Mouse (Mus musculus): ENCODE results near the gene 9430097D07Rik. TPM values are rescaled to one million over a fixed set of nuclear protein-coding genes. Genes with fewer than 3 reads are reported as not detected.

Gene 9430097D07Rik
- polyA plus RNA-seq, 1 experiment from 2014 or later = 0.29 TPM

- ATAC-seq (ENCODE audit: low FRiP score, low TSS enrichment) = no peak
- peak overlapping the region; percentile 23 for H3K4me3 ChIP-seq (replicated peaks; ENCODE audit: low read depth, low read length)
- H3K4me1 ChIP-seq (ENCODE audit: control insufficient read depth, insufficient read depth, low read length) = peaks cover 5% of the 10 kb centered on the region; the same call in 1 of the 2 replicates
- no peak overlapping the region for H3K9ac ChIP-seq (replicated peaks; ENCODE audit: low read length)
- peak; percentile 60 for DNase-seq
- H3K36me3 ChIP-seq (ENCODE audit: control insufficient read depth, insufficient read depth, low read length) = no peaks in the 10 kb centered on the region; the same call in 1 of the 2 replicates
- no peaks in the 10 kb centered on the region for H3K9me3 ChIP-seq (ENCODE audit: control insufficient read depth, low read length)
- peak overlapping the region; percentile 44 for H3K4me2 ChIP-seq (ENCODE audit: low read length)
- no peaks in the 10 kb centered on the region for H3K27me3 ChIP-seq (ENCODE audit: control insufficient read depth, insufficient read depth, low read length)
- H3K27ac ChIP-seq (replicated peaks; ENCODE audit: low read depth, low read length) = no peak overlapping the region
- 18% methylated on average over 23 of the region's 23 CpGs for WGBS
Measured at GRCm38 (mm10) chr2:32610610-32611229, 35.2 kb upstream of the 9430097D07Rik start.

GRCm38 (mm10) chr2:32608778-32609435 lies 33.4 kb upstream of the 9430097D07Rik start:
- Histone ChIP-seq H3K4me2 (ENCODE audit: low read length) (peak overlapping the region; percentile 86), H3K9ac (replicated peaks; ENCODE audit: low read length) (no peak overlapping the region; the same call in 1 of the 2 replicates), H3K36me3 (ENCODE audit: control insufficient read depth, insufficient read depth, low read length) (no peaks in the 10 kb centered on the region), H3K27me3 (ENCODE audit: control insufficient read depth, insufficient read depth, low read length) (no peaks in the 10 kb centered on the region), H3K4me3 (replicated peaks; ENCODE audit: low read depth, low read length) (no peak overlapping the region), H3K27ac (replicated peaks; ENCODE audit: low read depth, low read length) (no peak overlapping the region), H3K9me3 (ENCODE audit: control insufficient read depth, low read length) (no peaks in the 10 kb centered on the region), H3K4me1 (ENCODE audit: control insufficient read depth, insufficient read depth, low read length) (peaks cover 5% of the 10 kb centered on the region; the same call in 1 of the 2 replicates)
- 45% methylated on average over 18 of the region's 18 CpGs for WGBS
- DNase-seq (no peak), ATAC-seq (ENCODE audit: low FRiP score, low TSS enrichment) (no peak)

GRCm38 (mm10) chr2:32608141-32608777 lies 32.8 kb upstream of the 9430097D07Rik start:
- DNase-seq = peak; percentile 39
- Histone ChIP-seq H3K9me3 (ENCODE audit: control insufficient read depth, low read length) (no peaks in the 10 kb centered on the region), H3K4me1 (ENCODE audit: control insufficient read depth, insufficient read depth, low read length) (peaks cover 5% of the 10 kb centered on the region; the same call in 1 of the 2 replicates), H3K9ac (replicated peaks; ENCODE audit: low read length) (no peak overlapping the region; the same call in 1 of the 2 replicates), H3K27ac (replicated peaks; ENCODE audit: low read depth, low read length) (no peak overlapping the region), H3K4me2 (ENCODE audit: low read length) (peak overlapping the region; percentile 86), H3K27me3 (ENCODE audit: control insufficient read depth, insufficient read depth, low read length) (no peaks in the 10 kb centered on the region), H3K4me3 (replicated peaks; ENCODE audit: low read depth, low read length) (no peak overlapping the region), H3K36me3 (ENCODE audit: control insufficient read depth, insufficient read depth, low read length) (no peaks in the 10 kb centered on the region)
- 8% methylated on average over 25 of the region's 25 CpGs for WGBS
- peak; percentile 46; the same call in 1 of the 2 replicates for ATAC-seq (ENCODE audit: low FRiP score, low TSS enrichment)

- WGBS = 6% methylated on average over 34 of the region's 34 CpGs
- ATAC-seq (ENCODE audit: low FRiP score, low TSS enrichment) = peak; percentile 34
- H3K27ac ChIP-seq (replicated peaks; ENCODE audit: low read depth, low read length) = no peak overlapping the region
Measured at GRCm38 (mm10) chr2:32607262-32607947, 31.9 kb upstream of the 9430097D07Rik start.

GRCm38 (mm10) chr2:32606161-32607142 lies 31.0 kb upstream of the 9430097D07Rik start:
- 11% methylated on average over 48 of the region's 55 CpGs for WGBS
- DNase-seq (peak; percentile 91), ATAC-seq (ENCODE audit: low FRiP score, low TSS enrichment) (peak; percentile 75)
- peaks cover 8% of the 10 kb centered on the region; the same call in 1 of the 2 replicates for H3K4me1 ChIP-seq (ENCODE audit: control insufficient read depth, insufficient read depth, low read length)
- H3K36me3 ChIP-seq (ENCODE audit: control insufficient read depth, insufficient read depth, low read length) = no peaks in the 10 kb centered on the region
- H3K27me3 ChIP-seq (ENCODE audit: control insufficient read depth, insufficient read depth, low read length) = no peaks in the 10 kb centered on the region
- H3K4me2 ChIP-seq (ENCODE audit: low read length) = peak overlapping the region; percentile 86
- H3K9ac ChIP-seq (replicated peaks; ENCODE audit: low read length) = peak overlapping the region; percentile 77
- no peak overlapping the region for H3K27ac ChIP-seq (replicated peaks; ENCODE audit: low read depth, low read length)
- peak overlapping the region; percentile 71 for H3K4me3 ChIP-seq (replicated peaks; ENCODE audit: low read depth, low read length)
- H3K9me3 ChIP-seq (ENCODE audit: control insufficient read depth, low read length) = no peaks in the 10 kb centered on the region

More at GRCm38 (mm10) chr2:32607262-32607947, 31.9 kb upstream of the 9430097D07Rik start:
- H3K4me1 ChIP-seq (ENCODE audit: control insufficient read depth, insufficient read depth, low read length) = peaks cover 7% of the 10 kb centered on the region; the same call in 1 of the 2 replicates
- no peaks in the 10 kb centered on the region for H3K27me3 ChIP-seq (ENCODE audit: control insufficient read depth, insufficient read depth, low read length)
- H3K9ac ChIP-seq (replicated peaks; ENCODE audit: low read length) = peak overlapping the region; percentile 77
- no peaks in the 10 kb centered on the region for H3K36me3 ChIP-seq (ENCODE audit: control insufficient read depth, insufficient read depth, low read length)
- H3K4me3 ChIP-seq (replicated peaks; ENCODE audit: low read depth, low read length) = peak overlapping the region; percentile 71
- peak; percentile 55 for DNase-seq
- peak overlapping the region; percentile 86 for H3K4me2 ChIP-seq (ENCODE audit: low read length)
- H3K9me3 ChIP-seq (ENCODE audit: control insufficient read depth, low read length) = no peaks in the 10 kb centered on the region

- no peaks in the 10 kb centered on the region for H3K27me3 ChIP-seq (ENCODE audit: control insufficient read depth, insufficient read depth, low read length)
- DNase-seq (no peak), ATAC-seq (ENCODE audit: low FRiP score, low TSS enrichment) (no peak)
Measured at GRCm38 (mm10) chr2:32604631-32605030, 29.1 kb upstream of the 9430097D07Rik start.

GRCm38 (mm10) chr2:32602600-32603054 lies 27.1 kb upstream of the 9430097D07Rik start:
- ATAC-seq (ENCODE audit: low FRiP score, low TSS enrichment) (no peak), DNase-seq (peak; percentile 83)
- H3K9me3 ChIP-seq (ENCODE audit: control insufficient read depth, low read length) = no peaks in the 10 kb centered on the region
- H3K4me1 ChIP-seq (ENCODE audit: control insufficient read depth, insufficient read depth, low read length) = 0 out of 2 replicates have a peak, but pooled peaks cover 3% of the 10 kb centered on the region
- no peaks in the 10 kb centered on the region for H3K27me3 ChIP-seq (ENCODE audit: control insufficient read depth, insufficient read depth, low read length)
- no peak overlapping the region for H3K27ac ChIP-seq (replicated peaks; ENCODE audit: low read depth, low read length)
- no peaks in the 10 kb centered on the region for H3K36me3 ChIP-seq (ENCODE audit: control insufficient read depth, insufficient read depth, low read length)
- H3K4me2 ChIP-seq (ENCODE audit: low read length) = peak overlapping the region; percentile 37
- H3K4me3 ChIP-seq (replicated peaks; ENCODE audit: low read depth, low read length) = no peak overlapping the region
- 1% methylated on average over 11 of the region's 11 CpGs for WGBS
- no peak overlapping the region for H3K9ac ChIP-seq (replicated peaks; ENCODE audit: low read length)

More at GRCm38 (mm10) chr2:32604631-32605030, 29.1 kb upstream of the 9430097D07Rik start:
- H3K9ac ChIP-seq (replicated peaks; ENCODE audit: low read length) = no peak overlapping the region
- 57% methylated on average over 10 of the region's 10 CpGs for WGBS
- peaks cover 8% of the 10 kb centered on the region; the same call in 1 of the 2 replicates for H3K4me1 ChIP-seq (ENCODE audit: control insufficient read depth, insufficient read depth, low read length)
- H3K4me3 ChIP-seq (replicated peaks; ENCODE audit: low read depth, low read length) = no peak overlapping the region
- H3K9me3 ChIP-seq (ENCODE audit: control insufficient read depth, low read length) = no peaks in the 10 kb centered on the region
- H3K27ac ChIP-seq (replicated peaks; ENCODE audit: low read depth, low read length) = no peak overlapping the region
- no peak overlapping the region for H3K4me2 ChIP-seq (ENCODE audit: low read length)
- no peaks in the 10 kb centered on the region for H3K36me3 ChIP-seq (ENCODE audit: control insufficient read depth, insufficient read depth, low read length)
